Mouse (Mus musculus): Measurements from ENCODE around the gene Flnc. TPM values are rescaled to one million over a fixed set of nuclear protein-coding genes. Genes with fewer than 3 reads are reported as not detected.

Gene Flnc
- polyA plus RNA-seq, 1 experiment: 2.6 TPM

- H3K27ac ChIP-seq (ENCODE audit: control insufficient read depth, insufficient read depth, low read depth, low read length): no peak overlapping the region
- TF ChIP-seq CTCF (IDR thresholded peaks at IDR 0.05; ENCODE audit: control insufficient read depth, insufficient read depth, insufficient replicate concordance, low read depth, low read length) (no peak), POLR2A (IDR thresholded peaks at IDR 0.05; ENCODE audit: control insufficient read depth, low read depth, low read length) (no peak)
- peaks cover 2% of the 10 kb centered on the region; the same call in 1 of the 2 replicates for H3K27me3 ChIP-seq (ENCODE audit: control insufficient read depth, insufficient read depth, low read length)
- no peaks in the 10 kb centered on the region for H3K36me3 ChIP-seq (ENCODE audit: control insufficient read depth, insufficient read depth, low read length)
- no peak overlapping the region for H3K4me3 ChIP-seq (ENCODE audit: control insufficient read depth, low read depth, low read length)
- H3K4me1 ChIP-seq (ENCODE audit: control insufficient read depth, insufficient read depth, low read length): peaks cover 15% of the 10 kb centered on the region
Measured at GRCm38 (mm10) chr6:29436461-29436934, 3.4 kb downstream of the Flnc start.

- TF ChIP-seq POLR2A (IDR thresholded peaks at IDR 0.05; ENCODE audit: control insufficient read depth, low read depth, low read length) (no peak), CTCF (IDR thresholded peaks at IDR 0.05; ENCODE audit: control insufficient read depth, insufficient read depth, insufficient replicate concordance, low read depth, low read length) (no peak)
- no peak overlapping the region for H3K27ac ChIP-seq (ENCODE audit: control insufficient read depth, insufficient read depth, low read depth, low read length)
Measured at GRCm38 (mm10) chr6:29439251-29439650, 6.2 kb downstream of the Flnc start.

DNA sequence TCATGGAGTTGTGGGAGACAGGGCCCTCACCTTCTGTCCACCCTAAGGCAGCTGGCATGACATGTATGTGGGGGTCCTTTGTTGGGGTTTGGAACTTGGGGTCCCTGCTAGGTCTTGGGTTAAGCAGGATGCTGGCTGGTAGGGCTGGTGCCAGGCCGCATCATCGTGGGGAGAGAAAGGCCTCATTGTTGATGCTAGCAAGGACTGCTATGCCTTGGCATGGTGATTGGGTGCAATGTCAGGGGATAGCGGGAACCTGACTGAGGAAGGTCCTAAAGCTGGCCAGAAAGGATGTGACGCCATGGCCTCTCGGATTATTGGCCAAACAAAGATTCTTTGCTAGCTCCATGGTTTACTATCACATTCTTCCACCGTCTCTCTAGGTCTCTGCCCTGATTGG is 6.7 kb downstream of the Flnc start:
- H3K27me3 ChIP-seq (ENCODE audit: control insufficient read depth, insufficient read depth, low read length): no peaks in the 10 kb centered on the region; the same call in 1 of the 2 replicates
- peaks cover 3% of the 10 kb centered on the region; the same call in 1 of the 2 replicates for H3K4me1 ChIP-seq (ENCODE audit: control insufficient read depth, insufficient read depth, low read length)
- no peak for TF ChIP-seq CTCF (IDR thresholded peaks at IDR 0.05; ENCODE audit: control insufficient read depth, insufficient read depth, insufficient replicate concordance, low read depth, low read length)
- no peak for TF ChIP-seq POLR2A (IDR thresholded peaks at IDR 0.05; ENCODE audit: control insufficient read depth, low read depth, low read length)
- H3K4me3 ChIP-seq (ENCODE audit: control insufficient read depth, low read depth, low read length): no peak overlapping the region
- no peak overlapping the region for H3K27ac ChIP-seq (ENCODE audit: control insufficient read depth, insufficient read depth, low read depth, low read length)
- no peaks in the 10 kb centered on the region for H3K36me3 ChIP-seq (ENCODE audit: control insufficient read depth, insufficient read depth, low read length)

More at GRCm38 (mm10) chr6:29439251-29439650, 6.2 kb downstream of the Flnc start:
- Histone ChIP-seq H3K36me3 (ENCODE audit: control insufficient read depth, insufficient read depth, low read length) (no peaks in the 10 kb centered on the region), H3K4me3 (ENCODE audit: control insufficient read depth, low read depth, low read length) (no peak overlapping the region), H3K27me3 (ENCODE audit: control insufficient read depth, insufficient read depth, low read length) (no peaks in the 10 kb centered on the region; the same call in 1 of the 2 replicates), H3K4me1 (ENCODE audit: control insufficient read depth, insufficient read depth, low read length) (peaks cover 5% of the 10 kb centered on the region)

GRCm38 (mm10) chr6:29444773-29445172 is 11.7 kb downstream of the Flnc start:
- no peak overlapping the region for H3K27ac ChIP-seq (ENCODE audit: control insufficient read depth, insufficient read depth, low read depth, low read length)
- no peak for TF ChIP-seq POLR2A (IDR thresholded peaks at IDR 0.05; ENCODE audit: control insufficient read depth, low read depth, low read length)
- peak; percentile 68; the same call in 1 of the 2 replicates for TF ChIP-seq CTCF (IDR thresholded peaks at IDR 0.05; ENCODE audit: control insufficient read depth, insufficient read depth, insufficient replicate concordance, low read depth, low read length)
- H3K36me3 ChIP-seq (ENCODE audit: control insufficient read depth, insufficient read depth, low read length): no peaks in the 10 kb centered on the region
- H3K4me3 ChIP-seq (ENCODE audit: control insufficient read depth, low read depth, low read length): no peak overlapping the region
- no peaks in the 10 kb centered on the region for H3K4me1 ChIP-seq (ENCODE audit: control insufficient read depth, insufficient read depth, low read length)
- H3K27me3 ChIP-seq (ENCODE audit: control insufficient read depth, insufficient read depth, low read length): no peaks in the 10 kb centered on the region

- no peak overlapping the region for H3K4me3 ChIP-seq (ENCODE audit: control insufficient read depth, low read depth, low read length)
- H3K36me3 ChIP-seq (ENCODE audit: control insufficient read depth, insufficient read depth, low read length): no peaks in the 10 kb centered on the region
- H3K4me1 ChIP-seq (ENCODE audit: control insufficient read depth, insufficient read depth, low read length): no peaks in the 10 kb centered on the region
- TF ChIP-seq CTCF (IDR thresholded peaks at IDR 0.05; ENCODE audit: control insufficient read depth, insufficient read depth, insufficient replicate concordance, low read depth, low read length): no peak
- TF ChIP-seq POLR2A (IDR thresholded peaks at IDR 0.05; ENCODE audit: control insufficient read depth, low read depth, low read length): no peak
- no peak overlapping the region for H3K27ac ChIP-seq (ENCODE audit: control insufficient read depth, insufficient read depth, low read depth, low read length)
- H3K27me3 ChIP-seq (ENCODE audit: control insufficient read depth, insufficient read depth, low read length): no peaks in the 10 kb centered on the region
Measured at GRCm38 (mm10) chr6:29445354-29445753, 12.3 kb downstream of the Flnc start.

GRCm38 (mm10) chr6:29449858-29450257 is 16.8 kb downstream of the Flnc start:
- H3K4me3 ChIP-seq (ENCODE audit: control insufficient read depth, low read depth, low read length): no peak overlapping the region
- no peaks in the 10 kb centered on the region for H3K27me3 ChIP-seq (ENCODE audit: control insufficient read depth, insufficient read depth, low read length)
- no peaks in the 10 kb centered on the region for H3K4me1 ChIP-seq (ENCODE audit: control insufficient read depth, insufficient read depth, low read length)
- TF ChIP-seq POLR2A (IDR thresholded peaks at IDR 0.05; ENCODE audit: control insufficient read depth, low read depth, low read length) (no peak), CTCF (IDR thresholded peaks at IDR 0.05; ENCODE audit: control insufficient read depth, insufficient read depth, insufficient replicate concordance, low read depth, low read length) (no peak)
- no peak overlapping the region for H3K27ac ChIP-seq (ENCODE audit: control insufficient read depth, insufficient read depth, low read depth, low read length)
- no peaks in the 10 kb centered on the region for H3K36me3 ChIP-seq (ENCODE audit: control insufficient read depth, insufficient read depth, low read length)

- H3K36me3 ChIP-seq (ENCODE audit: control insufficient read depth, insufficient read depth, low read length): no peaks in the 10 kb centered on the region
Measured at GRCm38 (mm10) chr6:29450667-29451066, 17.6 kb downstream of the Flnc start.

DNA sequence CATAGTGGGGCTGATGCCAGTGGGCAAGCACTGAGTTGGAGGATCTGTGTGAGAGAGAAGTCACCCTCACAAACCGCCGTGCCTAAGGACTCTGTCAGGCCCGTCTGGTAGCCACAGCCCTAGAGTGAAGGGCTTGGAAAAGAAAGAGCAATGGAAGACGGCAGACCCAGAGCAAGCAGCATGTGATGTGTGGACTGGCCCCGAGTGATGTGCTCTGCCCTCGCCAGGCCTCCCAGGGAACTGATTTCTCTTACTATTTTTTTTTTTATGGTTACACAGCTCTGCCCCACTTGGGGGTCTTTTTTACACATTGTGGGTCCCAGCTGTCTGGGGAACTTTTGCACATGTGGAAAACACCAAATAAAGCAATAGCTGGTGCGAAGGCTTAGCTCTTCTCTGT is 28.4 kb downstream of the Flnc start:
- no peak for TF ChIP-seq POLR2A (IDR thresholded peaks at IDR 0.05; ENCODE audit: control insufficient read depth, low read depth, low read length)
- no peak for TF ChIP-seq CTCF (IDR thresholded peaks at IDR 0.05; ENCODE audit: control insufficient read depth, insufficient read depth, insufficient replicate concordance, low read depth, low read length)
- Histone ChIP-seq H3K36me3 (ENCODE audit: control insufficient read depth, insufficient read depth, low read length) (no peaks in the 10 kb centered on the region), H3K27me3 (ENCODE audit: control insufficient read depth, insufficient read depth, low read length) (no peaks in the 10 kb centered on the region), H3K27ac (ENCODE audit: control insufficient read depth, insufficient read depth, low read depth, low read length) (no peak overlapping the region), H3K4me3 (ENCODE audit: control insufficient read depth, low read depth, low read length) (no peak overlapping the region), H3K4me1 (ENCODE audit: control insufficient read depth, insufficient read depth, low read length) (no peaks in the 10 kb centered on the region)

More at GRCm38 (mm10) chr6:29450667-29451066, 17.6 kb downstream of the Flnc start:
- no peaks in the 10 kb centered on the region for H3K27me3 ChIP-seq (ENCODE audit: control insufficient read depth, insufficient read depth, low read length)
- H3K27ac ChIP-seq (ENCODE audit: control insufficient read depth, insufficient read depth, low read depth, low read length): no peak overlapping the region
- H3K4me3 ChIP-seq (ENCODE audit: control insufficient read depth, low read depth, low read length): no peak overlapping the region
- no peaks in the 10 kb centered on the region for H3K4me1 ChIP-seq (ENCODE audit: control insufficient read depth, insufficient read depth, low read length)
- no peak for TF ChIP-seq POLR2A (IDR thresholded peaks at IDR 0.05; ENCODE audit: control insufficient read depth, low read depth, low read length)
